Mouse (Mus musculus) G1E (cell line): Measurements from ENCODE around the gene Bcam.

Source experiments
- CTCF ChIP-seq: IDR thresholded peaks from 2 replicates; pipeline ENCODE4 v1.5.1; 2012; ENCODE audit warnings: low read depth, low read length, inconsistent platforms, mixed read lengths
- GATA1 ChIP-seq: IDR thresholded peaks from 2 replicates; pipeline ENCODE4 v1.6.1; 2012; ENCODE audit warnings: borderline replicate concordance, low read length, inconsistent platforms, mixed read lengths
- GATA2 ChIP-seq: IDR thresholded peaks from 2 replicates; pipeline ENCODE4 v1.6.1; 2012; ENCODE audit warnings: low read depth, low read length, inconsistent platforms, borderline replicate concordance
- POLR2AphosphoS5 ChIP-seq: IDR thresholded peaks from 2 replicates; pipeline ENCODE4 v1.6.1; 2012; ENCODE audit warnings: low read depth, low read length, inconsistent platforms; ENCODE audit not compliant: insufficient replicate concordance
- TAL1 ChIP-seq: conservative IDR thresholded peaks from 2 replicates; pipeline ENCODE4 v1.6.1; 2012; ENCODE audit warnings: low read depth, low read length, inconsistent platforms, mixed read lengths

DNA sequence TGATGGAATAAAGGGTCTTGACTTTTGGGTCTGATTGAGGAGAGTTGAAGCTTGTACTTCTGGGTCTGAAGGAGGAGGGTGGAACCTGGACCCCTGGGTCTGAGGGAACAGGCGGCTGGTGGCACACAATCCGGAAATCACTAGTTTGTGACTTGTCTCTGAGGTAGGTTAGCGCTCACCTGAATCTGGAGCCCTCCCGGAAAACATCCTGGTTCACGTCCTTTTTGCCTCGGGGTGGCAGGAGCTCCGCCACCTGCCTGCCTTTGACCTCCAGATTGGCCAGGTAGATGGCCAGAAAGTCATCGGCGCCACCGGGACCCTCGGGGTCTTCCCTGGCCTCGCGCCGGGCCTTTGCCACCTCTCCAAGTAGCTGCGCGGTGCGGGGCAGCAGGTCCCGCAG, 25.4 kb upstream of the Bcam start:
- TF ChIP-seq CTCF (no peak), GATA1 (no peak), POLR2AphosphoS5 (no peak), TAL1 (no peak), GATA2 (no peak)
